Mouse (Mus musculus) kidney, postnatal 14 days (tissue): Measurements from ENCODE around the gene Cyfip2.

Experiments used
- DNase-seq: peaks from one replicate; pipeline ENCODE4 v3.0.0; 2022; ENCODE audit warnings: mixed read lengths

Cyfip2 gene

GRCm38 (mm10) chr11:46273969-46274368 is 38.7 kb downstream of the Cyfip2 start:
- no peak for DNase-seq

- DNase-seq, result no peak
These were observed 40.5 kb downstream of the Cyfip2 start for GRCm38 (mm10) chr11:46272058-46272681.

- no peak for DNase-seq
These were observed 42.8 kb downstream of the Cyfip2 start for GRCm38 (mm10) chr11:46269893-46270292.

GRCm38 (mm10) chr11:46269391-46269790 is 43.3 kb downstream of the Cyfip2 start:
- DNase-seq, result no peak

GRCm38 (mm10) chr11:46268991-46269390 is 43.7 kb downstream of the Cyfip2 start:
- DNase-seq, result peak; percentile 60

- DNase-seq, result no peak
These were observed 47.5 kb downstream of the Cyfip2 start for GRCm38 (mm10) chr11:46265031-46265786.

- DNase-seq, result no peak
These were observed 48.1 kb downstream of the Cyfip2 start for GRCm38 (mm10) chr11:46264584-46264983.

GRCm38 (mm10) chr11:46263291-46263690 is 49.4 kb downstream of the Cyfip2 start:
- no peak for DNase-seq

GRCm38 (mm10) chr11:46262854-46263253 is 49.8 kb downstream of the Cyfip2 start:
- no peak for DNase-seq

- no peak for DNase-seq
These were observed 53.9 kb downstream of the Cyfip2 start for GRCm38 (mm10) chr11:46258749-46259148.

- DNase-seq, result no peak
These were observed 54.5 kb downstream of the Cyfip2 start for GRCm38 (mm10) chr11:46258207-46258606.

- no peak for DNase-seq
These were observed 57.4 kb downstream of the Cyfip2 start for GRCm38 (mm10) chr11:46255291-46255690.

GRCm38 (mm10) chr11:46251994-46252393 is 60.7 kb downstream of the Cyfip2 start:
- peak; percentile 64 for DNase-seq

- no peak for DNase-seq
These were observed 64.3 kb downstream of the Cyfip2 start for GRCm38 (mm10) chr11:46248352-46248751.

GRCm38 (mm10) chr11:46246393-46246792 is 66.3 kb downstream of the Cyfip2 start:
- DNase-seq, result no peak

- no peak for DNase-seq
These were observed 66.7 kb downstream of the Cyfip2 start for GRCm38 (mm10) chr11:46245926-46246325.

- no peak for DNase-seq
These were observed 67.7 kb downstream of the Cyfip2 start for GRCm38 (mm10) chr11:46244731-46245604.

GRCm38 (mm10) chr11:46241985-46242384 is 70.7 kb downstream of the Cyfip2 start:
- DNase-seq, result no peak

GRCm38 (mm10) chr11:46241150-46241673 is 71.4 kb downstream of the Cyfip2 start:
- DNase-seq, result no peak

GRCm38 (mm10) chr11:46236976-46237375 is 75.7 kb downstream of the Cyfip2 start:
- DNase-seq, result peak; percentile 64

GRCm38 (mm10) chr11:46235334-46235733 is 77.3 kb downstream of the Cyfip2 start, which contains the start of gene Fndc9:
Fndc9 (plus strand) TSS chr11:46235531.
- no peak for DNase-seq

GRCm38 (mm10) chr11:46233966-46234365 is 78.7 kb downstream of the Cyfip2 start:
- DNase-seq, result no peak

GRCm38 (mm10) chr11:46232803-46233202 is 79.9 kb downstream of the Cyfip2 start:
- DNase-seq, result no peak
